Mouse (Mus musculus): Measurements from ENCODE around the gene Otub1. TPM values are rescaled to one million over a fixed set of nuclear protein-coding genes. Genes with fewer than 3 reads are reported as not detected.
A peak's percentile ranks its signal among the peaks of the same experiment; 100 is the strongest.

Gene Otub1
- polyA plus RNA-seq, 1 experiment from 2014 or later: 234 TPM

DNA sequence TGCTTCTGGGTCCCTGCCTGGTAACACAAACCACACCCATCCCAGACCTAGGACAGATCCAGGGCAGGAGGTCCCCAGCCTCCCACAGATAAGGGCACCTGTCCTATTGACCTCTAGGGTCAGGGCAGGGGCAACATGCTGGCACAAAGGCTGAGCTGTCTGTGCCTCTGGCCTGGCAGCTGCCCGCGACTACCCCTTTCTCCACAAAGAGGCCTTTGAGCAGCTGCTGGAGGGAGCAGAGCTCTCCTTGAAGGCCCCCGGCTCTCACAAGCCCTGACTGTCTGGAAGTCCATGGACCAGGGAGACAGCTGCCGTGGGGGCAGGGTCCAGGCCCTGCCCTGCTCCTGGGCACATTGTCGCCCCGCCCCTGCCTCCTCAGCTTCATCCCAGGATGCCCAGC lies 50.9 kb downstream of the Otub1 start:
- H3K36me3 ChIP-seq: no peaks in the 10 kb centered on the region
- peak overlapping the region; percentile 43; the same call in 1 of the 2 replicates for H3K27ac ChIP-seq
- no peaks in the 10 kb centered on the region; the same call in 1 of the 2 replicates for H3K9me3 ChIP-seq
- 32% methylated on average over 6 of the region's 6 CpGs for WGBS
- H3K4me3 ChIP-seq: no peak overlapping the region
- H3K4me1 ChIP-seq: peaks cover 55% of the 10 kb centered on the region
- peak overlapping the region; percentile 5; the same call in 1 of the 2 replicates for H3K9ac ChIP-seq
- ATAC-seq (ENCODE audit: insufficient number of reproducible peaks, insufficient read depth, low FRiP score, low TSS enrichment): no peak
- H3K4me2 ChIP-seq (replicated peaks): no peak overlapping the region
- H3K27me3 ChIP-seq: peaks cover 8% of the 10 kb centered on the region; the same call in 1 of the 2 replicates

DNA sequence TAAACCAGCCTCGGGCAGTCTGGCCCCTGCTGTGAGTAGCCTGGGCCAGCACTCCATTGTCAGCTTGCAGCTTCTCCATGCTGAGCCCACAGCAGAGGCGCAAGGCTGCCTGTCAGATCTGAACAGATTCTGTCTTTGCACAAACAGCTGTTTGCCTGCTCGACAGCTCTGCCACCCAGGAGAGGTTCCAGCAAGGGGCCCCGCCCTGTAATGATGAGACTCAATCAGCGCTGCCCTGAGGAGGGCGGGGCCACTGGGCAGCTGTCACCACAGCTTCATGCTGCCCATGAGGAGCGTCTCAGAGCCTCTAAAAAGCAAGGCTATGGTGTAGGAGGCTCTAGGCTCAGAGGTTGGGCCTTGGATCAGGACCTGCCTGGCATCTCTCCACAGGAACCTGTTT lies 52.9 kb downstream of the Otub1 start:
- ATAC-seq (ENCODE audit: insufficient number of reproducible peaks, insufficient read depth, low FRiP score, low TSS enrichment): peak; percentile 37; the same call in 1 of the 2 replicates
- H3K36me3 ChIP-seq: no peaks in the 10 kb centered on the region
- H3K9me3 ChIP-seq: no peaks in the 10 kb centered on the region; the same call in 1 of the 2 replicates
- peak overlapping the region; percentile 37 for H3K27ac ChIP-seq
- H3K4me3 ChIP-seq: no peak overlapping the region
- peaks cover 64% of the 10 kb centered on the region for H3K4me1 ChIP-seq
- H3K9ac ChIP-seq: no peak overlapping the region
- H3K27me3 ChIP-seq: 0 out of 2 replicates have a peak, but pooled peaks cover under 1% of the 10 kb centered on the region
- 25% methylated on average over 7 of the region's 7 CpGs for whole genome bisulfite sequencing
- H3K4me2 ChIP-seq (replicated peaks): no peak overlapping the region

DNA sequence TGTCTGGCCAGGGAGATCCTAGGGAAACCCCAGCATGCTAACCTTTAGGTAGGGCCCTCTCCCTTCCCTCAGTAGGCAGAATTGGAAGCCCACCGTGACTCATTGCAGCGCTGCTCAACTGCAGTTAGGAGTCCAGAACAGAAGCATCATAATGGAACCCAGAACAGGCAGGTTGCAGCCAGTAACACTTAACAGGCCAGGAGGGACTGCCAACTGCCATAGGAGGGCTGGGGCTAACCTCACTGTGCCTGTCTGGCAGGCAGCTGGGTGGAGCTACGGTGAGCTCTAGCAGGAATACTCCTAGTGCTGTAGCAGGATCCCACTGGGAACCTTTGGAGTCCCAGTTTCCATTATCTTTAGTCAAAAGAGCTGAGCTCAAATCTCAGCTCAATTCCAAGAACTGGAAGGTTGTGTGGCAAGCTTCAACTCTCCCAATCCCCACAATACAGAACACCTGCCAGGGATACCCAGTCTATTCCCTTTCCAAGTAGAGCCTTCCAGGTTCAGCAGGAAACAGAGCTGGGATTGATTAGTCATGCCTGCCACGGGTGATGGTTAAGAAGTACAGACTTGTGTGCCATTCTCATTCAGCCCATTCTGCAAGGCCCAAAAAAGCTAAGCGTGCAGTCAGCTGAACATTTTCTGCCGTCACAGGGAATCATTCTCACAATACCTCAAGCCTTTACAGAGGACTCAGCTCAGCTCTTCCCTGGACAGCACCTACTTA lies 54.0 kb downstream of the Otub1 start:
- Histone ChIP-seq H3K4me2 (replicated peaks) (no peak overlapping the region), H3K4me3 (no peak overlapping the region), H3K9ac (no peak overlapping the region), H3K9me3 (no peaks in the 10 kb centered on the region; the same call in 1 of the 2 replicates), H3K27ac (no peak overlapping the region), H3K36me3 (no peaks in the 10 kb centered on the region), H3K27me3 (no peaks in the 10 kb centered on the region), H3K4me1 (peaks cover 59% of the 10 kb centered on the region)
- WGBS: 75% methylated on average over 6 of the region's 6 CpGs
- ATAC-seq (ENCODE audit: insufficient number of reproducible peaks, insufficient read depth, low FRiP score, low TSS enrichment): no peak

DNA sequence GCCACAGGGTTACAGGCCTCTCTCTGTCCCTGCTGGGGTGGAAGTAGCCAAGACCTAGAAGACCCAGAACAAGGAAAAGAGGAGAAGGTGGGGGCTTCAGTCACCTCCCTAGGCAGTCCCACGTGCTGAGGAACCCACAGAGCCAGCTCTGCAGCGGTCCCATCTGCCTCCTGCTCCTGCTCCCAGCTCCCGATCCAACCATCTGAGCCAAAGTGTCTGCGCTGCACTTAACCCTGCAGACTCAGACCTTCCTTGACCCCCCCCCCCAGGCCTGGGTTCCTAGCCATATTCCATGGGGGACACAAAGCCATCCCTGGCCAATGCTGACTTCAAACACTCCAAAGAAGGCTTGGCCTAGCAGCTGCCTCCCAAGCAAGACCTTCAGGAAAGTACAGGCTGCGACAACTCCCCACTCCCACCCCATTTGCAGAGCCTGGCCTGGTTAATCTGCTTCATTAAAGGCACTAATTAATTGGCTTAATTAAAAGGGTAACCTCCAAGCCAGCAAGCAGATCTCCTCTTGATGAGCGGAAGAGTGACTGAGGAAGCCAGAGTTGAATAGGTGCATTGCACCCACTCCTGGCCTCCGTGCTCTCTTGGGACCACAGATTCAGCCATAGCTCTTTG lies 54.7 kb downstream of the Otub1 start:
- H3K27me3 ChIP-seq: peaks cover 2% of the 10 kb centered on the region; the same call in 1 of the 2 replicates
- 73% methylated on average over 7 of the region's 7 CpGs for WGBS
- H3K36me3 ChIP-seq: no peaks in the 10 kb centered on the region
- H3K9me3 ChIP-seq: no peaks in the 10 kb centered on the region; the same call in 1 of the 2 replicates
- H3K4me2 ChIP-seq (replicated peaks): no peak overlapping the region
- no peak overlapping the region for H3K4me3 ChIP-seq
- no peak overlapping the region for H3K9ac ChIP-seq
- H3K4me1 ChIP-seq: peaks cover 52% of the 10 kb centered on the region
- no peak for ATAC-seq (ENCODE audit: insufficient number of reproducible peaks, insufficient read depth, low FRiP score, low TSS enrichment)
- no peak overlapping the region for H3K27ac ChIP-seq

DNA sequence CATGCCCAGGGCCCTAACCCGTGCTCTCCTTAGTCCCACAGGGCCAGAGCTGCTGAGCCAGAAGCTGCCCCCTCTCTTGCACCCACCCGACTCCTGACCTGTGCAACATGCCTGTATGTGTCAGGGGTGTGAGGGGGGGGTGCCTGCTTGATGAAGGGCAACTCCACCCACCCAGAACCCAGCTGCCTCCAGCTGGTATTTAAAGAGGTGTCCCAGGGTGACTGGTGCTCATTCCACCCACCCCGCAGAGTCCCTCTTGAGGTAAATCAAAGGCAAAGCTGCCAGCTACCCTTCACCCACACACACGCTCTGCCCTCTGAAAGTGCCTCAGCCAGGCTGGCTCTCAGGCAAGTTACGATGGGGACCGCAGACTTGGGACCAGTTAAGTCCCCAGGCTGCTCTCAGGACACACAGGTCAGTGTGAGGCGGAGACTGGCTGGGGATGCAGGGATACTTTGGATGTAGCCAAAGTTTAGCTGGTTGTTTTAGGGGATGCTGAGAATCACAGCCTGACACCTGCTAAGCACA lies 56.9 kb downstream of the Otub1 start:
- Histone ChIP-seq H3K27me3 (peaks cover 20% of the 10 kb centered on the region), H3K4me2 (replicated peaks) (no peak overlapping the region), H3K9me3 (no peaks in the 10 kb centered on the region; the same call in 1 of the 2 replicates), H3K27ac (no peak overlapping the region), H3K36me3 (no peaks in the 10 kb centered on the region), H3K4me3 (no peak overlapping the region), H3K9ac (no peak overlapping the region), H3K4me1 (peaks cover 41% of the 10 kb centered on the region)
- ATAC-seq (ENCODE audit: insufficient number of reproducible peaks, insufficient read depth, low FRiP score, low TSS enrichment): no peak
- 64% methylated on average over 7 of the region's 7 CpGs for WGBS

DNA sequence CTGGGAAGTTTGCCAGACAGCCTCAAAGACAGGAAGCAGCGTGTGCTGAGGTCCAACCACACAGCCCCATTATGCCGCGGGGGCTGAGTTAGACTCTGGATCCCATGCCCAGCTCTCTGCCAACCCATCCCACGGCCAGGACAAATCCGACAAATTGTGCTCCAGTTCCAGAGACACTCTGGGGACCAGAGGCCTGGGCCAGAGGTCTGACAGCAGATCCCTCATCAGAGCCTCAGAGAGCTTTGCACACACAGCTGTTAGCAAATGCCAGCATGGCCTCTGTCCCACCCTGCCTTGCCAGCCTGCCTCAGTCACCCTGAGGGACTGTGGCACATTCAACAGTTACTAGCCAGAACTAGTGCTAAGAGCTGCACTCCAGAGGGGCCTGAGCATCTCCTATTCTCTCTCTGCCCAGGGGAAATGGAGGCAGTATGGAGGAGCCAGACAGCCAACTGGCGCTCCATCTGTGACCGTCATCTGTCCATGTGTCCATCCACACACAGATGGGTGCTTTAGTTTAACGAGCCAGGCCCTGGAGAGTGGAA lies 57.5 kb downstream of the Otub1 start:
- ATAC-seq (ENCODE audit: insufficient number of reproducible peaks, insufficient read depth, low FRiP score, low TSS enrichment): no peak
- Histone ChIP-seq H3K4me3 (no peak overlapping the region), H3K4me2 (replicated peaks) (no peak overlapping the region), H3K27ac (no peak overlapping the region), H3K9me3 (no peaks in the 10 kb centered on the region; the same call in 1 of the 2 replicates), H3K4me1 (peaks cover 43% of the 10 kb centered on the region), H3K27me3 (peaks cover 20% of the 10 kb centered on the region), H3K9ac (no peak overlapping the region), H3K36me3 (no peaks in the 10 kb centered on the region)
- 66% methylated on average over 8 of the region's 8 CpGs for WGBS

Other genes with a start within 250 kb of the Otub1 start
- 255 and 291 TPM in 2 replicates for gene Ppp1r14b, start 231.3 kb downstream of the Otub1 start, polyA plus RNA-seq (2016; fragmentation: Nextera tagmentation; extraction: Ambion mirVana)
- 47.4 and 48.7 TPM in 2 replicates for gene Plcb3, start 229.8 kb downstream of the Otub1 start, polyA plus RNA-seq (2016; fragmentation: Nextera tagmentation; extraction: Ambion mirVana)
- 76.2 and 77.9 TPM in 2 replicates for gene Fkbp2, start 225.8 kb downstream of the Otub1 start, polyA plus RNA-seq (2016; fragmentation: Nextera tagmentation; extraction: Ambion mirVana)
- gene Vegfb, start 218.7 kb downstream of the Otub1 start, polyA plus RNA-seq (2016; fragmentation: Nextera tagmentation; extraction: Ambion mirVana): 53.3 and 57.5 TPM in 2 replicates
- gene Dnajc4, start 213.7 kb downstream of the Otub1 start, polyA plus RNA-seq (2016; fragmentation: Nextera tagmentation; extraction: Ambion mirVana): 22.5 and 23.1 TPM in 2 replicates
- gene Nudt22, start 210.2 kb downstream of the Otub1 start, polyA plus RNA-seq (2016; fragmentation: Nextera tagmentation; extraction: Ambion mirVana): 20.5 and 25.0 TPM in 2 replicates
- 10.8 and 11.7 TPM in 2 replicates for gene Trpt1, start 210.2 kb downstream of the Otub1 start, polyA plus RNA-seq (2016; fragmentation: Nextera tagmentation; extraction: Ambion mirVana)
- 6.5 and 7.2 TPM in 2 replicates for gene Fermt3, start 186.8 kb downstream of the Otub1 start, polyA plus RNA-seq (2016; fragmentation: Nextera tagmentation; extraction: Ambion mirVana)
- 273 and 275 TPM in 2 replicates for gene Stip1, start 166.3 kb downstream of the Otub1 start, polyA plus RNA-seq (2016; fragmentation: Nextera tagmentation; extraction: Ambion mirVana)
- gene Macrod1, start 149.5 kb downstream of the Otub1 start, polyA plus RNA-seq (2016; fragmentation: Nextera tagmentation; extraction: Ambion mirVana): 11.3 and 12.2 TPM in 2 replicates
- gene Flrt1, start 100.6 kb downstream of the Otub1 start, polyA plus RNA-seq (2016; fragmentation: Nextera tagmentation; extraction: Ambion mirVana): 6.6 and 6.8 TPM in 2 replicates
- gene Cox8a, start 11.3 kb upstream of the Otub1 start, polyA plus RNA-seq (2016; fragmentation: Nextera tagmentation; extraction: Ambion mirVana): 824 and 858 TPM in 2 replicates
- 71.8 and 72.2 TPM in 2 replicates for gene Naa40, start 34.9 kb upstream of the Otub1 start, polyA plus RNA-seq (2016; fragmentation: Nextera tagmentation; extraction: Ambion mirVana)
- 40.8 and 43.5 TPM in 2 replicates for gene Rcor2, start 61.0 kb upstream of the Otub1 start, polyA plus RNA-seq (2016; fragmentation: Nextera tagmentation; extraction: Ambion mirVana)
- gene Mark2, start 135.5 kb upstream of the Otub1 start, polyA plus RNA-seq (2016; fragmentation: Nextera tagmentation; extraction: Ambion mirVana): 61.2 and 62.8 TPM in 2 replicates
- gene Spindoc, start 176.7 kb upstream of the Otub1 start, polyA plus RNA-seq (2016; fragmentation: Nextera tagmentation; extraction: Ambion mirVana): 40.3 and 46.1 TPM in 2 replicates
- 12.5 and 13.3 TPM in 2 replicates for gene 2700081O15Rik, start 211.3 kb upstream of the Otub1 start, polyA plus RNA-seq (2016; fragmentation: Nextera tagmentation; extraction: Ambion mirVana)